Mouse (Mus musculus): ENCODE measurements around the gene Fcna. TPM values are rescaled to one million over a fixed set of nuclear protein-coding genes. Genes with fewer than 3 reads are reported as not detected.

The Fcna gene
- 1 to 10 TPM; 3.4 to 6.0 (median 4.3) TPM for total RNA-seq (2022)

DNA sequence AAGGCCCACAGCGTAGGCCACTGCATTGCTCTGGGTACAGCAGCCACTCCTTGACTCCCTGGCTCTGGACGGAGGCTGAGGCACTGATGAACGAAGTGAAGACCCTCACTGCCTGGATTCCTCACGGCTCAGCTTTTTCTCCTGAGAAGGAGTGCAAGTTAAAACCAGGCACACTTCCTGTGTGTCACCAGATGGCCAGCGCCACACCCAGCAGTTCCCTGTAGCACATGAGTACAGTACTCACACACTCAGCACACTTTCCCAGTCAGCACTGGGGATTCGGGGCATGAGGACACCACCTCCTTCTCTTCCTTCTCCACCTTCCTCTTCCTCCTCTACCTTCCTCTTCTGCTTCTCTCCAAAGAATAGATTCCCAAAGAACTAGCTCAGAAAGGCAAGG, at the start of gene Fcna:
Gene Fcna, minus strand, starts transcription at position 220 of the 400 bp plus-strand sequence.
- no peak for DNase-seq (ENCODE audit: low spot score)

DNA sequence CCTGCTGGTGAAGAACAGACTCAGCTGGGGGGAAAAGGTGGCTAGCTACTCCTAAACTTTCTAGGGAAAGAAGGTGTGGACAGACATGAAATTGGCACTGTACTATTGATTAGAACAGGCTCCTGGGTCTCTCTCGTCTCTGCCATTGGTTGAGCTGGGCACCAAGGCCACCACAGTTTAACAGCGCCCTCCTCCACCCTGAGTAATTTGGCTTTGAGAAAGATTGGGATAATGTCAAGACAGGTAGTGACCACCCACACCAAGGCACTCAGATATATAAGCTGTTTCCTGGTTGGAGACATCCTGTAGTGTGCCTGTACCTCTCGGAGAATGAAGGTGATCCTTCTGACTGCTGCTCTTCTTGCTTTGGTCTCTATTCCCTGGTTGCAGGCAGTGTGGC, 48.7 kb upstream of the Fcna start, which contains the start of gene Lcn6:
Gene Lcn6, plus strand, starts transcription at position 301 of the 400 bp plus-strand sequence.
- DNase-seq (ENCODE audit: low spot score) = no peak

- DNase-seq (ENCODE audit: low spot score) = no peak
These were observed 38.7 kb upstream of the Fcna start for GRCm38 (mm10) chr2:25666516-25666915.

DNA sequence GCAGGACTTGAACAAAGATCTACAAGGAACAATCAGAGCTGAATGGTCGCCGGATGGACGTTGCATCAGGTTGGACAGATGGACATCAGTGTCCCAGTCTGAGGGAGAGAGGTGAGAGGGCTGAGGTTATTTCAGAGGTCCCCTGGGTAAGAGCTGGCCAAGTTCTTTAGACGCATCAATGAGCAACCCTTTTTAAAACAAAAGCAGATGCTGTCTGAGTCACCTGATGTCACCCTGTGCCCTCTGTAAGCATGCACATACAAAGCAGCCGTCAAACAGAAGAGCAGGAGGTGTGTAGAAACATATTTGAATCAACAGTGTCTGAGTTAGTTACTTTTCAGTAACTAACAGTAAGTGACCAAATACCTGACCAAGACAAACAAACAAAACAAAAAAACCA, 36.3 kb upstream of the Fcna start:
- DNase-seq (ENCODE audit: low spot score) = no peak

DNA sequence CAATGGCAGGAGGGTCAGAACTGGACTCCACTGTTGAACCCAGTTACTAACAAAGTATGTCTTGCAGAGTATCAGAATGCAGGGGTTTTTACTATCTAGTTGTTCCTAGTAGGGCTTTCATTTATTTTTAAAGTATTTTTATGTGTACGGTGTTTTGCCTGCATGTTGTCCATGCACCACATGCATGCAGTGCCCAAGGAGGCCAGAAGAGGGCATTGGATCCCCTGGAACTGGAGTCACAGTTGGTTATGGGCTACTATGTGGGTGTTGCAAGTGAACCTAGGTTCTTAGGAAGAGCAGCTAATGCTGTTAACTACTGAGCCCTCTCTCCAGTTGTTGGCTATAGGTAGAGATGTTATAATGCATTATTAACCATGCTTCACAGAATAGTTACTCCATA, 35.7 kb upstream of the Fcna start:
- peak; percentile 33 for DNase-seq (ENCODE audit: low spot score)

GRCm38 (mm10) chr2:25661245-25661970, 33.6 kb upstream of the Fcna start:
- no peak for DNase-seq (ENCODE audit: low spot score)

DNA sequence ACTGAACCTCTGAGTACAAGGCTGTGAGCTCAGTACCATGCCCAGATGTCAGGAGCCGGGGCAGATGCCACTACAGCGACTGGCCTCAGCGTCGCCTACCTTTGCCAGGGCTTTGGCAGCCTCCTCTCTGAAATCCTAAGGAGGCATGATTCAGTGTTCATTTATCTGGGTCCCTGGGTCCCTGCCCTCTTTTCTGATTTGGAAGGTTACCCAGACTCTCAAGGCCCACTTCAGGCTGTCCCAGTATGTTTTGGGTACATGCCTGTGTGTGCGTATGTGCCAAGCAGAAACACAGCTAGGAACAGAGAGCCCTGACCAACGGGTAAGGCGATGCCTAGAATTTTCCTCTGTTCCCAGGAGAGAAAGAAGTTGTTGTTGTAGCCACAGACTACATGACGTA, 32.4 kb upstream of the Fcna start:
- peak; percentile 22 for DNase-seq (ENCODE audit: low spot score)

- no peak for DNase-seq (ENCODE audit: low spot score)
These were observed 29.8 kb upstream of the Fcna start, which contains the start of gene Lcn5 for GRCm38 (mm10) chr2:25657652-25658051. Gene Lcn5, plus strand, starts transcription at chr2:25657952.

DNA sequence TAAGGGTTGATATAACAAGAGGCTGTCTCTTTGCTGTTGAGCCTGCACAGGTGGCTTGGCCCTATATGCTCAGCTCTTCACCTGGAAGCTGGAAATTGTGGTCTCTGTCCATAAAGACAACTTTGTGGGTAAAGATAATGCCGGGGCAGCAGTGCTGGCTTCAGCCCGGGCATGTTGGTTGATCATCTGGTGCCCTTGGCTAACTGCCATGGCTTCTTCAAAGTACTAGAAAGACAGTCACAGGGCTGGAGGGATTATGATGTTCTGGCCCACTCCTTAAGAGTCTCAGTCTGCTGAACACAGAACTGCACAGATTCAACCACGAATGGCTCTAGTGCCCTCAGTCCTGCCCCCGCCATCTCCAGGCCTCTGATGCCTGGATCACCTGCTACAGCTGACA, 29.4 kb upstream of the Fcna start:
- DNase-seq (ENCODE audit: low spot score) = no peak

GRCm38 (mm10) chr2:25656691-25657090, 28.9 kb upstream of the Fcna start:
- DNase-seq (ENCODE audit: low spot score) = peak; percentile 37

DNA sequence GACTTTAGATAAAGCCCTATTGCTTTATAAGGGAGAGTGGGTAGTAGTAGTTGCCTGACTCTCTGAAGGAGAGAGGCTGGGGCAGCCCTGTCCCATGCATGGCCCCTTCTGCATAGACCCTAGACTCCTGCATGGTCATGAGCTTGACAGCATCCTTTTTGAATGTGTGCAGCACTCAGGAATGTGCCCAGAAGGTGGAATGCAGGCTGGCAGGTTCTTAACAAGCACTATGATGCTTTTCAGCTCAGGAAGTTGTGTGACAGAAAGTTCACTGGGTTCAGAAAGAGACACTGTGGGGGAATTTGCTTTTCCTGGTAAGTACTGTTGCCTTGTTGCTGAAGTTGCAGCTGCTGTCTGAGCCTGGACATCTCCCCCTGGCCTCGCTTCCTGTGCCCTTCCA, 26.7 kb upstream of the Fcna start:
- DNase-seq (ENCODE audit: low spot score) = no peak

DNA sequence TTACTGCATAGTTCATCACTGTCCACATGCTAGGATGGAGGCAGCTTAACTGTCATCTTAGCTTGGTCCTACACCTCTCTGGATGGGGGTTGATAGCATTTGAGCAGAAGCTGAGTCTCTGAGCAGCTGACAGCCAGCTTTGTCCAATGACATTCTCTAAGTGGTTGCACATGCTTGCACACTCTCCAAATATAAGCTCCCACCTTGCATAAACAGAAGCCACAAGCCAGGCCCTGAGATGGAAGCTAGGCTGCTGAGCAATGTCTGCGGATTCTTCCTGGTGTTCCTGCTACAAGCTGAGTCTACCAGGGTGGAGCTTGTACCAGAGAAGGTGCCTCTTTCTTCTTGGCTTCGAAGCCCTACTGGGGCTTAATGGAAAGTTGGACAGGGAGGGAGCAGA, 25.1 kb upstream of the Fcna start, which contains the start of gene Lcn8:
Gene Lcn8, plus strand, starts transcription at position 219 of the 400 bp plus-strand sequence.
- no peak for DNase-seq (ENCODE audit: low spot score)

- DNase-seq (ENCODE audit: low spot score) = no peak
These were observed 12.1 kb upstream of the Fcna start for GRCm38 (mm10) chr2:25639890-25640289.

- no peak for DNase-seq (ENCODE audit: low spot score)
These were observed 6.2 kb upstream of the Fcna start for GRCm38 (mm10) chr2:25634046-25634445.

GRCm38 (mm10) chr2:25633616-25634015, 5.8 kb upstream of the Fcna start:
- no peak for DNase-seq (ENCODE audit: low spot score)

DNA sequence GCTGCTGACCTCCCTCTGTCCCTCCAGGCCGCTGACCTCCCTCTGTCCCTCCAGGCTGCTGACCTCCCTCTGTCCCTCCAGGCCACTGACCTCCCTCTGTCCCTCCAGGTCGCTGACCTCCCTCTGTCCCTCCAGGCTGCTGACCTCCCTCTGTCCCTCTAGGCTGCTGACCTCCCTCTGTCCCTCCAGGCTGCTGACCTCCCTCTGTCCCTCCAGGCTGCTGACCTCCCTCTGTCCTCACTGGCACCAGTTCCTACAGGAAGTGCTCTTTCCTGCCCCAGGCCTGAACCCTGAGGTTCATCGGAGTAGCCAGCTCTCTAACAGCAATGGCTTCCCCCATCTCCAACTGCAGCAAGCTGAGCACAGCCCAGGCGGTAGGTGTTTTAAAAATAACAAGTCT, 908 bp upstream of the Fcna start:
- peak; percentile 21 for DNase-seq (ENCODE audit: low spot score)

DNA sequence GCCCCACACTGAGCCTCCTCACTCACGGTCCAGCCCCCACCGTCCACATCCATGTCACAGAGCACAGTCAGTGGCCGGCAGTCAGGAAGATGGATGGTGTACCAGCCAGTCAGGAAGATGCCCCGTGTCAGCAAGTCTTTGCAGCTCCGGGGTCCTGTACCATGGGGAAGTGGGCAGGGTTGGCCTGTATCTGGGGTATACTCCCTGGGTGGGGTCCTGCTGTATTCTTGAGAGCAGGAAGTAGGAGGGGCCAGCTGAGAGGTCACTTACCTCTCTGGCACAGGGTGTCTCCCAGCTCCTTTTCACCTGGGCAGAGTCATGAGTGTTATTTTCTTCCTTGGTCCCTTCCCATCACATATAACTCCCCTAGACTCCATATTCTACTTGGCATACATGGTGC, 1.8 kb downstream of the Fcna start:
- no peak for DNase-seq (ENCODE audit: low spot score)

- peak; percentile 83 for DNase-seq (ENCODE audit: low spot score)
These were observed 6.3 kb downstream of the Fcna start, which contains the start of gene Tmem141 for GRCm38 (mm10) chr2:25621229-25622200. Gene Tmem141, minus strand, starts transcription at chr2:25622005.

- no peak for DNase-seq (ENCODE audit: low spot score)
These were observed 7.0 kb downstream of the Fcna start for GRCm38 (mm10) chr2:25620852-25621228.

GRCm38 (mm10) chr2:25620386-25620785, 7.4 kb downstream of the Fcna start:
- DNase-seq (ENCODE audit: low spot score) = no peak

- DNase-seq (ENCODE audit: low spot score) = no peak
These were observed 10.3 kb downstream of the Fcna start, which contains the start of gene Ccdc183 for GRCm38 (mm10) chr2:25617578-25617977. Gene Ccdc183, minus strand, starts transcription at chr2:25617678.

GRCm38 (mm10) chr2:25616398-25616797, 11.4 kb downstream of the Fcna start:
- DNase-seq (ENCODE audit: low spot score) = no peak
